In the genomic region with DNA sequence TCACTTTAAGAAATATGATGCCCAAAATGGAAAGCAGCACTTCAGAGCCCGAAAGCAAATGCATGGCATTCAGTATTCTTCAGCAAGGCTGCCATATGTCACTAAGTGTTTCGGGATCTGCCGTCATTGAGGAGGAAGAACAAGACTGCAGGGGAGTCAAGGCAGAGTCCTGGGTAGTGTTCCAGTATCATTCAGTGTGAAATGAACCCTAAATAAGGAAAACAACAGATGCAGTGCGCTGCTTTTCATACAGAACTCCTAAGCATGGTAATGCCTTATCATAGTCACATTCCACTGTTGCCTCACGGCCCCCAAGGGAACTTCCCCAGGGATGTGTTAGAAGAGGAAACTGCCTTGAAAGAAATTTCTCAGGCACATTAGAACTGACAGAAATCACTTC, we compare ENCODE assay signal across 8 mouse cellular contexts. TPM values are rescaled to one million over a fixed set of nuclear protein-coding genes. Genes with fewer than 3 reads are reported as not detected.
A peak's percentile ranks its signal among the peaks of the same experiment; 100 is the strongest.
DNase-seq lines count a peak whose midpoint lies in the region; ATAC-seq and TF ChIP-seq lines count a peak whose summit lies in the region.

No protein-coding gene starts in this region.

- no peak overlapping the region for H3K4me3 ChIP-seq in cerebellum, adult 2 months (replicated peaks; ENCODE audit: insufficient read depth, low read depth, low read length)
- H3K4me3 ChIP-seq in lung, embryonic 16.5 days (ENCODE audit: low read length): no peak overlapping the region
- no peak overlapping the region for H3K4me3 ChIP-seq in lung, adult 2 months (replicated peaks; ENCODE audit: extremely low read depth, low read depth, low read length)
- peak overlapping the region; percentile 16 for H3K4me3 ChIP-seq in heart, embryonic 16.5 days (ENCODE audit: low read length)
- H3K4me3 ChIP-seq in myocyte: no peak overlapping the region

- TF ChIP-seq POLR2A in cerebellum, adult 2 months (IDR thresholded peaks at IDR 0.05; ENCODE audit: borderline replicate concordance, insufficient read depth, low read length): no peak
- TF ChIP-seq POLR2A in lung, adult 2 months (IDR thresholded peaks at IDR 0.05; ENCODE audit: borderline replicate concordance, extremely low read depth, low read depth, low read length): no peak
- TF ChIP-seq POLR2A in myocyte (IDR thresholded peaks at IDR 0.05; ENCODE audit: insufficient read length, low read depth): no peak

- no peak overlapping the region for H3K27ac ChIP-seq in cerebellum, adult 2 months (ENCODE audit: insufficient read depth, low read length)
- H3K27ac ChIP-seq in lung, embryonic 16.5 days (ENCODE audit: low read length): peak overlapping the region; percentile 60
- H3K27ac ChIP-seq in heart, embryonic 16.5 days (ENCODE audit: low read length): peak overlapping the region; percentile 93

- H3K4me2 ChIP-seq in lung, embryonic 16.5 days (ENCODE audit: low read depth, low read length): peak overlapping the region; percentile 23
- peak overlapping the region; percentile 56 for H3K4me2 ChIP-seq in heart, embryonic 16.5 days (ENCODE audit: low read depth, low read length)
- H3K4me2 ChIP-seq in myocyte (ENCODE audit: low read depth): peak overlapping the region; percentile 30

- no peak for ATAC-seq in lung, embryonic 16.5 days (ENCODE audit: low read depth)
- 0 out of 2 replicates have a peak, but pooled peaks have one; percentile 2 for ATAC-seq in heart, embryonic 16.5 days (replicated peaks; ENCODE audit: extremely low read depth, insufficient read depth, low FRiP score)
- no peak for ATAC-seq in erythroblast, adult 5-6 weeks (replicated peaks; ENCODE audit: low FRiP score, poor library complexity, severe bottlenecking)

- H3K79me2 ChIP-seq in myocyte (ENCODE audit: control insufficient read depth, insufficient read depth): no peaks in the 10 kb centered on the region

- no peak for TF ChIP-seq CTCF in cerebellum, adult 2 months (IDR thresholded peaks at IDR 0.05; ENCODE audit: borderline replicate concordance, insufficient read depth, low read depth, low read length)
- no peak for TF ChIP-seq CTCF in lung, adult 2 months (IDR thresholded peaks at IDR 0.05; ENCODE audit: insufficient read depth, low read length)

- H3K27me3 ChIP-seq in cerebellum, adult 2 months (ENCODE audit: control insufficient read depth, insufficient read depth, low read length): no peaks in the 10 kb centered on the region
- no peaks in the 10 kb centered on the region for H3K27me3 ChIP-seq in lung, embryonic 16.5 days (ENCODE audit: control insufficient read depth, insufficient read depth, low read depth, low read length)
- no peaks in the 10 kb centered on the region for H3K27me3 ChIP-seq in heart, embryonic 16.5 days (ENCODE audit: control insufficient read depth, insufficient read depth, low read length)
- no peaks in the 10 kb centered on the region for H3K27me3 ChIP-seq in myocyte (ENCODE audit: control insufficient read depth, insufficient read depth, insufficient read length)

- no peaks in the 10 kb centered on the region for H3K36me3 ChIP-seq in lung, embryonic 16.5 days (ENCODE audit: control insufficient read depth, insufficient read depth, low read length)
- H3K36me3 ChIP-seq in heart, embryonic 16.5 days (ENCODE audit: control insufficient read depth, insufficient read depth): no peaks in the 10 kb centered on the region
- H3K36me3 ChIP-seq in myocyte (ENCODE audit: control insufficient read depth, insufficient read depth): no peaks in the 10 kb centered on the region

- peaks cover 8% of the 10 kb centered on the region; the same call in 1 of the 2 replicates for H3K4me1 ChIP-seq in cerebellum, adult 2 months (ENCODE audit: control insufficient read depth, insufficient read depth, low read length)
- peaks cover 62% of the 10 kb centered on the region for H3K4me1 ChIP-seq in lung, embryonic 16.5 days (replicated peaks; ENCODE audit: control insufficient read depth, insufficient read depth, low read length)
- peaks cover 41% of the 10 kb centered on the region for H3K4me1 ChIP-seq in lung, adult 2 months (ENCODE audit: control insufficient read depth, insufficient read depth, low read length)
- H3K4me1 ChIP-seq in heart, embryonic 16.5 days (ENCODE audit: control insufficient read depth, insufficient read depth, low read length): peaks cover 59% of the 10 kb centered on the region

- DNase-seq in cerebellum, adult 2 months: peak; percentile 39 to 54
- no peak for DNase-seq in cerebellum, adult 8-10 months
- no peak for DNase-seq in lung, adult 2 months
- no peak for DNase-seq in gastrocnemius, postnatal 4 days (ENCODE audit: low spot score in 2 of 2)

- no peak overlapping the region for H3ac ChIP-seq in myocyte (ENCODE audit: control insufficient read depth, insufficient read length)

- 26% methylated on average over 5 of the region's 5 CpGs for WGBS in cerebellum, adult 2 months
- WGBS in lung, embryonic 16.5 days: 18% methylated on average over 5 of the region's 5 CpGs
- WGBS in lung, adult 2 months: 43% methylated on average over 5 of the region's 5 CpGs
- WGBS in heart, embryonic 16.5 days: 11% methylated on average over 5 of the region's 5 CpGs

- H3K9me3 ChIP-seq in lung, embryonic 16.5 days (ENCODE audit: control insufficient read depth, low read length): no peaks in the 10 kb centered on the region
- no peaks in the 10 kb centered on the region for H3K9me3 ChIP-seq in heart, embryonic 16.5 days (replicated peaks; ENCODE audit: control insufficient read depth, low read length)

- H3K9ac ChIP-seq in lung, embryonic 16.5 days (ENCODE audit: low read length): no peak overlapping the region
- H3K9ac ChIP-seq in heart, embryonic 16.5 days (ENCODE audit: low read length): peak overlapping the region; percentile 55

TF ChIP-seq in myocyte, 11 proteins besides CTCF, POLR2A, EP300 and RAD21:
- TF ChIP-seq MAX (IDR thresholded peaks at IDR 0.05; ENCODE audit: low read depth) (no peak), REST (IDR thresholded peaks at IDR 0.05; ENCODE audit: insufficient read depth, insufficient read length) (no peak), SRF (IDR thresholded peaks at IDR 0.05; ENCODE audit: control insufficient read depth, insufficient read length, low read depth) (no peak), TCF12 (IDR thresholded peaks at IDR 0.05; ENCODE audit: insufficient read depth, poor library complexity, severe bottlenecking) (no peak), MYOD1 (IDR thresholded peaks at IDR 0.05; ENCODE audit: control insufficient read depth in 1 of 3, insufficient read length in 2 of 3, low read depth in 2 of 3) (no peak)

RNA-seq across cellular contexts. Expression of gene Cavin2, which starts 21.8 kb away (rescaled TPM):
- 6.5 and 8.5 TPM in 2 replicates for polyA plus RNA-seq in cerebellum, adult 2 months (2012; rRNA removed)
- polyA plus RNA-seq in lung, embryonic 16.5 days (2015; fragmentation: Nextera tagmentation; extraction: Ambion mirVana): 176 and 185 TPM in 2 replicates
- polyA plus RNA-seq in lung, adult 2 months (2012; rRNA removed): 256 and 286 TPM in 2 replicates
- 205 and 229 TPM in 2 replicates for polyA plus RNA-seq in heart, embryonic 16.5 days (2015; fragmentation: Nextera tagmentation; extraction: Ambion mirVana)
- polyA plus RNA-seq in myocyte (2012; fragmentation: generic; extraction: Trizol): 4.0 TPM
- total RNA-seq in gastrocnemius, postnatal 4 days (2021): 100 to 1,000 TPM; 111 to 114 TPM
- total RNA-seq in erythroblast, adult 5-6 weeks (2015; ENCODE audit: low replicate concordance): 0.42 and 0.58 TPM in 2 replicates
- total RNA-seq in erythroblast, adult 5-6 weeks (2017; ENCODE audit: low replicate concordance): 0.70 and 1.2 TPM in 2 replicates

Comparison
In these comparisons a context has a peak if more than half of its experiments do, and no peak if none do; other contexts are left out.
1. DNase-seq: peak in cerebellum, adult 2 months (2 of 2); none in cerebellum, adult 8-10 months (single experiment), lung, adult 2 months (single experiment) and gastrocnemius, postnatal 4 days (0 of 2).
2. RNA of gene Cavin2, which starts 21.8 kb away (polyA plus RNA-seq): 256 to 286 TPM in lung, adult 2 months, 205 to 229 TPM in heart, embryonic 16.5 days and 176 to 185 TPM in lung, embryonic 16.5 days; 6.5 to 8.5 TPM in cerebellum, adult 2 months and 4.0 TPM in myocyte (single experiment); every median in the first group is over 10 times any median in the second.
3. Peak in every context shown above with its lines, with median percentiles within 50 percentile points of each other: H3K4me2 ChIP-seq.